Mouse (Mus musculus): Measurements from ENCODE around the gene Mrpl57.

GRCm38 (mm10) chr14:57803731-57804130, 22.3 kb upstream of the Mrpl57 start:
- TF ChIP-seq POLR2A (IDR thresholded peaks at IDR 0.05; ENCODE audit: borderline replicate concordance, insufficient read depth, low read length) (no peak), CTCF (IDR thresholded peaks at IDR 0.05; ENCODE audit: borderline replicate concordance, insufficient read depth, low read depth, low read length) (no peak)

Measured in cerebellum, adult 2 months (tissue).